Mouse (Mus musculus): Measurements from ENCODE around the gene C4b.
"Not testable (repeated sequence)": the region's sequence is repeated elsewhere in the genome, so short reads cannot be mapped to it uniquely, and the experiment has no call there.

The C4b gene

GRCm38 (mm10) chr17:34743719-34744118 lies at the start of gene C4b:
TSS of gene C4b (minus strand) at chr17:34743882.
- DNase-seq (ENCODE audit: low spot score) = no peak

- no peak for DNase-seq (ENCODE audit: low spot score)
Observed at GRCm38 (mm10) chr17:34777680-34778325, 34.1 kb upstream of the C4b start.

GRCm38 (mm10) chr17:34761471-34761870 lies 17.8 kb upstream of the C4b start:
- no peak for DNase-seq (ENCODE audit: low spot score)

- DNase-seq (ENCODE audit: low spot score) = no peak
Observed at GRCm38 (mm10) chr17:34746531-34746930, 2.8 kb upstream of the C4b start.

- DNase-seq (ENCODE audit: low spot score) = not testable (repeated sequence)
Observed at GRCm38 (mm10) chr17:34745166-34745565, 1.5 kb upstream of the C4b start.

GRCm38 (mm10) chr17:34744611-34745010 lies 929 bp upstream of the C4b start:
- DNase-seq (ENCODE audit: low spot score) = not testable (repeated sequence)

GRCm38 (mm10) chr17:34744206-34744605 lies 524 bp upstream of the C4b start:
- no peak for DNase-seq (ENCODE audit: low spot score)

- DNase-seq (ENCODE audit: low spot score) = no peak
Observed at GRCm38 (mm10) chr17:34740280-34740679, 3.4 kb downstream of the C4b start.

- DNase-seq (ENCODE audit: low spot score) = not testable (repeated sequence)
Observed at GRCm38 (mm10) chr17:34739708-34740107, 4.0 kb downstream of the C4b start.

GRCm38 (mm10) chr17:34737466-34737865 lies 6.2 kb downstream of the C4b start:
- not testable (repeated sequence) for DNase-seq (ENCODE audit: low spot score)

GRCm38 (mm10) chr17:34729779-34730553 lies 13.7 kb downstream of the C4b start:
- DNase-seq (ENCODE audit: low spot score) = not testable (repeated sequence)

- not testable (repeated sequence) for DNase-seq (ENCODE audit: low spot score)
Observed at GRCm38 (mm10) chr17:34729155-34729554, 14.5 kb downstream of the C4b start.

GRCm38 (mm10) chr17:34727887-34728286 lies 15.8 kb downstream of the C4b start:
- no peak for DNase-seq (ENCODE audit: low spot score)

- DNase-seq (ENCODE audit: low spot score) = no peak
Observed at GRCm38 (mm10) chr17:34723066-34723465, 20.6 kb downstream of the C4b start.

- not testable (repeated sequence) for DNase-seq (ENCODE audit: low spot score)
Observed at GRCm38 (mm10) chr17:34722238-34722637, 21.4 kb downstream of the C4b start.

- DNase-seq (ENCODE audit: low spot score) = not testable (repeated sequence)
Observed at GRCm38 (mm10) chr17:34719886-34720285, 23.8 kb downstream of the C4b start.

GRCm38 (mm10) chr17:34717401-34717800 lies 26.3 kb downstream of the C4b start:
- no peak for DNase-seq (ENCODE audit: low spot score)

- no peak for DNase-seq (ENCODE audit: low spot score)
Observed at GRCm38 (mm10) chr17:34716247-34716646, 27.4 kb downstream of the C4b start.

GRCm38 (mm10) chr17:34715451-34715850 lies 28.2 kb downstream of the C4b start:
- DNase-seq (ENCODE audit: low spot score) = not testable (repeated sequence)

- not testable (repeated sequence) for DNase-seq (ENCODE audit: low spot score)
Observed at GRCm38 (mm10) chr17:34714908-34715445, 28.7 kb downstream of the C4b start.

GRCm38 (mm10) chr17:34714181-34714907 lies 29.3 kb downstream of the C4b start:
- DNase-seq (ENCODE audit: low spot score) = not testable (repeated sequence)

- peak; percentile 73 for DNase-seq (ENCODE audit: low spot score)
Observed at GRCm38 (mm10) chr17:34712951-34713350, 30.7 kb downstream of the C4b start.

All from embryo, embryonic 10 days (tissue).